1 mouse cellular context compared by ENCODE assay signal in the genomic region with DNA sequence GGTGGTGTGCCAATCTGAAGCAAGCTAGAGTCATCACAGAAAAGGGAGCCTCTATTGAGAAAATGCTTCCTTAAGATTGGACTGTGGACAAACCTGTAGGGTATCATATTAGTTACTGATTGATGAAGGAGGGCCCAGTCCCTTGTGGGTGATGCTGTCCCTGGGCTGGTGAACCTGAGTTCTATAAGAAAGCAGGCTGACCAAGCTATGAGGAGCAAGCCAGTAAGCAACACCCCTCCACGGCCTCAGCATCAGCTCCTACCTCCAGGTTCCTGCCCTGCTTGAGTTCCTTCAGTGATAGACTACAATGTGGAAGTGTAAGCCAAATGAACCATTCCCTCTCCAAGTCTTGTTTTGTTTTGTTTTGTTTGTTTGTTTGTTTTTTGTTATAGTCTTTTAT.
TF ChIP-seq lines count a peak whose summit lies in the region.

No protein-coding gene starts in this region.

TF ChIP-seq in MEL, 35 proteins besides CTCF, POLR2A, EP300 and RAD21 (continued from another document):
- TF ChIP-seq ZKSCAN1 (IDR thresholded peaks at IDR 0.05; ENCODE audit: low read depth, low read length) = no peak
TF ChIP-seq in MEL: peak in this region for 0.
